ENCODE assay signal across 20 mouse cellular contexts in genomic region chr5:115091015-115091414, GRCm38 (mm10). TPM values are rescaled to one million over a fixed set of nuclear protein-coding genes. Genes with fewer than 3 reads are reported as not detected.
DNase-seq lines count a peak whose midpoint lies in the region; ATAC-seq and TF ChIP-seq lines count a peak whose summit lies in the region.
"Had no signal": no experiment of that assay in that cellular context is flagged by ENCODE, and none has a peak within 500 bp of the region (broad histone marks: within the 10 kb centered on the region; RNA-seq: fewer than 3 reads in every experiment).

No protein-coding gene starts in this region.

- peak; percentile 39; the same call in 1 of the 2 replicates for ATAC-seq in intestine, postnatal 0 days
- no peak for ATAC-seq in forebrain, postnatal 0 days
- no peak for ATAC-seq in granulocyte monocyte progenitor cell, adult 5-6 weeks (replicated peaks; ENCODE audit: poor library complexity, severe bottlenecking)
- ATAC-seq: forebrain, embryonic 13.5 days had no signal

- H3K4me3 ChIP-seq in intestine, postnatal 0 days (ENCODE audit: low read depth, low read length) = no peak overlapping the region
- H3K4me3 ChIP-seq in forebrain, postnatal 0 days (ENCODE audit: low read depth, low read length) = no peak overlapping the region
- H3K4me3 ChIP-seq in thymus, adult 2 months (ENCODE audit: control insufficient read depth, insufficient read depth, low read length) = no peak overlapping the region
- H3K4me3 ChIP-seq: embryonic facial prominence, embryonic 10.5 days; forebrain, embryonic 13.5 days; gastrocnemius, adult 2 months; heart, embryonic 10.5 days had no signal

- H3K36me3 ChIP-seq in intestine, postnatal 0 days (ENCODE audit: control insufficient read depth, insufficient read depth) = peaks cover 56% of the 10 kb centered on the region
- peaks cover 61% of the 10 kb centered on the region for H3K36me3 ChIP-seq in forebrain, postnatal 0 days (ENCODE audit: insufficient read depth)
- H3K36me3 ChIP-seq in thymus, adult 2 months (ENCODE audit: control insufficient read depth, insufficient read depth, low read length) = peaks cover 41% of the 10 kb centered on the region

- H3K9ac ChIP-seq in intestine, postnatal 0 days (ENCODE audit: low read depth, low read length) = no peak overlapping the region
- no peak overlapping the region for H3K9ac ChIP-seq in forebrain, postnatal 0 days
- H3K9ac ChIP-seq: forebrain, embryonic 13.5 days; hindbrain, embryonic 14.5 days had no signal

- no peak overlapping the region for H3K4me2 ChIP-seq in intestine, postnatal 0 days (replicated peaks; ENCODE audit: low read depth)
- no peak overlapping the region for H3K4me2 ChIP-seq in forebrain, postnatal 0 days (ENCODE audit: low read depth)
- H3K4me2 ChIP-seq: forebrain, embryonic 13.5 days; hindbrain, embryonic 14.5 days had no signal

- no peak for TF ChIP-seq POLR2A in thymus, adult 2 months (IDR thresholded peaks at IDR 0.05; ENCODE audit: control insufficient read depth, extremely low read depth, insufficient read depth, low read length, poor library complexity)

- H3K27me3 ChIP-seq in intestine, postnatal 0 days (replicated peaks; ENCODE audit: control insufficient read depth, insufficient read depth, low read length) = no peaks in the 10 kb centered on the region
- H3K27me3 ChIP-seq in forebrain, postnatal 0 days (ENCODE audit: insufficient read depth, low read length) = no peaks in the 10 kb centered on the region
- no peaks in the 10 kb centered on the region for H3K27me3 ChIP-seq in thymus, adult 2 months (ENCODE audit: control insufficient read depth, insufficient read depth, low read length)
- H3K27me3 ChIP-seq: CH12.LX; forebrain, embryonic 13.5 days had no signal

- H3K4me1 ChIP-seq in intestine, postnatal 0 days (replicated peaks; ENCODE audit: control insufficient read depth, insufficient read depth, low read length) = no peaks in the 10 kb centered on the region
- H3K4me1 ChIP-seq in forebrain, postnatal 0 days (ENCODE audit: insufficient read depth) = no peaks in the 10 kb centered on the region
- H3K4me1 ChIP-seq in thymus, adult 2 months (replicated peaks; ENCODE audit: control insufficient read depth, insufficient read depth, low read length) = peaks cover 25% of the 10 kb centered on the region
- H3K4me1 ChIP-seq: embryonic facial prominence, embryonic 10.5 days; forebrain, embryonic 13.5 days had no signal

- WGBS in intestine, postnatal 0 days = 34% methylated on average over 3 of the region's 3 CpGs
- 86% methylated on average over 3 of the region's 3 CpGs for WGBS in forebrain, postnatal 0 days
- 66% methylated on average over 3 of the region's 3 CpGs for WGBS in thymus, adult 2 months

- DNase-seq in ES-CJ7 (ENCODE audit: low read depth, low spot score) = peak; percentile 49
- peak; percentile 47 for DNase-seq in ZHBTc4 (ENCODE audit: low read depth, low spot score)
- no peak for DNase-seq in forebrain, postnatal 0 days
- DNase-seq in thymus, adult 2 months = no peak
- DNase-seq: adrenal gland, adult 2 months; adrenal gland, postnatal 25 days; cerebellum, adult 18-20 months; cerebellum, postnatal 10 days; gastrocnemius, adult 2 months; gastrocnemius, postnatal 25 days; heart, adult 11 months; heart, postnatal 10 days had no signal

- no peaks in the 10 kb centered on the region for H3K9me3 ChIP-seq in intestine, postnatal 0 days (ENCODE audit: control insufficient read depth)
- H3K9me3 ChIP-seq in forebrain, postnatal 0 days (ENCODE audit: low read length) = no peaks in the 10 kb centered on the region
- H3K9me3 ChIP-seq: embryonic facial prominence, embryonic 10.5 days; forebrain, embryonic 13.5 days; heart, embryonic 10.5 days had no signal

- no peak for TF ChIP-seq CTCF in intestine, postnatal 0 days (IDR thresholded peaks at IDR 0.05; ENCODE audit: low read depth)
- TF ChIP-seq CTCF in forebrain, postnatal 0 days (IDR thresholded peaks at IDR 0.05; ENCODE audit: low read depth) = no peak
- no peak for TF ChIP-seq CTCF in thymus, adult 2 months (IDR thresholded peaks at IDR 0.05; ENCODE audit: borderline replicate concordance, control insufficient read depth, extremely low read depth, insufficient read depth, low read length, poor library complexity)

- no peak overlapping the region for H3K27ac ChIP-seq in intestine, postnatal 0 days (ENCODE audit: low read depth, low read length)
- no peak overlapping the region for H3K27ac ChIP-seq in forebrain, postnatal 0 days (ENCODE audit: low read depth, low read length)
- no peak overlapping the region for H3K27ac ChIP-seq in thymus, adult 2 months (ENCODE audit: control insufficient read depth, insufficient read depth, low read length)
- H3K27ac ChIP-seq: embryonic facial prominence, embryonic 10.5 days; forebrain, embryonic 13.5 days; gastrocnemius, adult 2 months; heart, embryonic 10.5 days; hindbrain, embryonic 14.5 days had no signal

RNA-seq across cellular contexts. Expression of gene Gm10401, which starts 7.1 kb away (rescaled TPM):
- 13.8 and 17.0 TPM in 2 replicates for polyA plus RNA-seq in intestine, postnatal 0 days (2015; fragmentation: Nextera tagmentation; extraction: Ambion mirVana)
- not detected in 2 replicates for total RNA-seq in forebrain, postnatal 0 days (2014; rRNA removed)
- polyA plus RNA-seq in forebrain, postnatal 0 days (2015; fragmentation: Nextera tagmentation; extraction: Ambion mirVana) = 32.5 and 44.0 TPM in 2 replicates
- polyA plus RNA-seq in thymus, adult 2 months (2012; rRNA removed) = 0.26 TPM in 1 of 2 replicates, not detected in the other
- total RNA-seq in granulocyte monocyte progenitor cell, adult 5-6 weeks (2014; fragmentation: Nextera tagmentation) = not detected in 2 replicates
- 0.26 TPM in 1 of 2 replicates, not detected in the other for total RNA-seq in granulocyte monocyte progenitor cell, adult 5-6 weeks (2017)
- total RNA-seq: adrenal gland, adult 2 months; adrenal gland, postnatal 25 days; gastrocnemius, adult 2 months; gastrocnemius, postnatal 25 days; heart, postnatal 10 days; hematopoietic stem cell, adult 5-6 weeks had no signal
- polyA plus RNA-seq: adrenal gland, adult 2 months had no signal

RNA-seq across cellular contexts. Expression of gene Acads, which starts 28.1 kb away (rescaled TPM):
- 100 and 113 TPM in 2 replicates for polyA plus RNA-seq in intestine, postnatal 0 days (2015; fragmentation: Nextera tagmentation; extraction: Ambion mirVana)
- 11.8 and 13.9 TPM in 2 replicates for total RNA-seq in forebrain, postnatal 0 days (2014; rRNA removed)
- 12.1 and 12.5 TPM in 2 replicates for polyA plus RNA-seq in forebrain, postnatal 0 days (2015; fragmentation: Nextera tagmentation; extraction: Ambion mirVana)
- 99.6 and 101 TPM in 2 replicates for polyA plus RNA-seq in thymus, adult 2 months (2012; rRNA removed)
- 32.0 and 59.2 TPM in 2 replicates for total RNA-seq in granulocyte monocyte progenitor cell, adult 5-6 weeks (2014; fragmentation: Nextera tagmentation)
- total RNA-seq in granulocyte monocyte progenitor cell, adult 5-6 weeks (2017) = 24.3 and 27.6 TPM in 2 replicates

RNA-seq across cellular contexts. Expression of gene Unc119b, which starts 43.8 kb away (rescaled TPM):
- 10.1 and 12.2 TPM in 2 replicates for polyA plus RNA-seq in intestine, postnatal 0 days (2015; fragmentation: Nextera tagmentation; extraction: Ambion mirVana)
- 24.7 and 27.2 TPM in 2 replicates for total RNA-seq in forebrain, postnatal 0 days (2014; rRNA removed)
- polyA plus RNA-seq in forebrain, postnatal 0 days (2015; fragmentation: Nextera tagmentation; extraction: Ambion mirVana) = 17.4 and 20.3 TPM in 2 replicates
- polyA plus RNA-seq in thymus, adult 2 months (2012; rRNA removed) = 67.3 and 68.6 TPM in 2 replicates
- 12.5 and 16.4 TPM in 2 replicates for total RNA-seq in granulocyte monocyte progenitor cell, adult 5-6 weeks (2014; fragmentation: Nextera tagmentation)
- total RNA-seq in granulocyte monocyte progenitor cell, adult 5-6 weeks (2017) = 8.1 and 10.3 TPM in 2 replicates

Comparison
In these comparisons a context has a peak if more than half of its experiments do, and no peak if none do; other contexts are left out.
1. DNase-seq: peak in ES-CJ7 (single experiment) and ZHBTc4 (single experiment); none in forebrain, postnatal 0 days (single experiment) and thymus, adult 2 months (single experiment).
2. RNA of gene Gm10401, which starts 7.1 kb away (polyA plus RNA-seq): 32.5 to 44.0 TPM in forebrain, postnatal 0 days and 13.8 to 17.0 TPM in intestine, postnatal 0 days; 0.26 TPM in thymus, adult 2 months; every median in the first group is over 10 times any median in the second.